Mouse (Mus musculus) heart, adult 18-20 months (tissue): ENCODE measurements around the gene Arhgap30. TPM values are rescaled to one million over a fixed set of nuclear protein-coding genes. Genes with fewer than 3 reads are reported as not detected.
A peak's percentile ranks its signal among the peaks of the same experiment; 100 is the strongest.

ENCODE experiments used
- DNase-seq, 2 experiments: peaks; one replicate each; pipeline ENCODE4 v3.0.0; 2021 to 2022; ENCODE audit warnings: mixed read lengths in 1 of 2
- long read RNA-seq, 2 experiments: library from polyadenylated mRNA; stranded (forward); transcript quantifications; one replicate each; pipeline ENCODE4 v2.0.0; 2021
- total RNA-seq, 2 experiments: library from RNA; stranded (reverse); gene quantifications; 2 replicates each; pipeline ENCODE4 v1.2.3; 2021

Arhgap30 gene
- total RNA-seq, result 1 to 10 TPM; 2.7 to 5.0 TPM
- long read RNA-seq, experiment 1, partial matches to known transcripts, result 1 of 2 reads
- long read RNA-seq, experiment 1, other reads (novel, unspliced or antisense), result 1 of 2 reads
- long read RNA-seq, experiment 2, partial matches to known transcripts, result 0 of 2 reads
- long read RNA-seq, experiment 2, other reads (novel, unspliced or antisense), result 2 of 2 reads

DNA sequence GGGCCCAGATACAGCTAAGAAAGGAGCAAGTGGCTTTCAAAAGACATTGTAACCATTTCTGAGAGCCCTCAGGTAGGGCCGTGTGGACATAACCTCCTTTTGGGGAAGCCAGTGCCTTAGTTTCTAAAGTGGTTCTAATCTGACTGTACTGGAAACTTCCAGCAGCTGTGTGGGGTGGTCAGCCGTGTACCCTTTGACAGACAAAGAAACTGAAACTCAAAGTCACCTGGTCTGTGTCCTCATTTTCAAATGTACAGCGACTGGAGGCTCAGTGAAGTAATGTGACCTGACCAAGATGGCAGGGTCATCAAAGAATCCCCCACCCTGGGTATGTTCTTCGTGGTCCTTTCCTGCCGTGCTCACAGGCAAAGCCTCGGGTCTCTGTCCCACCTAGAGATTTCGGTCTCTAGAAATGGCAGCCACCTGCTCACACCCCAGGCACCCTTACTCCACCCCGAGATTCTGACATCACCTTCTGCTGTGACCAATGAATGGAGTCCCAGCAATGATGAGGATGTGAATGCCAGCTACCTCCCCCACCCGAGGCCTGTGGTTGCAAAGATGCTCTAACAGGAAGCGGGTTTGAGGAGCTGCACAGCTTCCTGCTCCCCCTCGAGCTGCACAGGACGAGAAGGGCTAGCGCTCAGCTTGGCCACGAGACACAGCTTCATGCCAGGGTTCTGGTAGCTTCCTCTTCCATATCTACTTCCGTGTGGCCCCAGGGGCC lies at the start of gene Arhgap30:
Gene Arhgap30, plus strand, starts transcription at position 579 of the 727 bp plus-strand sequence.
- peak; percentile 34 to 87 for DNase-seq

DNA sequence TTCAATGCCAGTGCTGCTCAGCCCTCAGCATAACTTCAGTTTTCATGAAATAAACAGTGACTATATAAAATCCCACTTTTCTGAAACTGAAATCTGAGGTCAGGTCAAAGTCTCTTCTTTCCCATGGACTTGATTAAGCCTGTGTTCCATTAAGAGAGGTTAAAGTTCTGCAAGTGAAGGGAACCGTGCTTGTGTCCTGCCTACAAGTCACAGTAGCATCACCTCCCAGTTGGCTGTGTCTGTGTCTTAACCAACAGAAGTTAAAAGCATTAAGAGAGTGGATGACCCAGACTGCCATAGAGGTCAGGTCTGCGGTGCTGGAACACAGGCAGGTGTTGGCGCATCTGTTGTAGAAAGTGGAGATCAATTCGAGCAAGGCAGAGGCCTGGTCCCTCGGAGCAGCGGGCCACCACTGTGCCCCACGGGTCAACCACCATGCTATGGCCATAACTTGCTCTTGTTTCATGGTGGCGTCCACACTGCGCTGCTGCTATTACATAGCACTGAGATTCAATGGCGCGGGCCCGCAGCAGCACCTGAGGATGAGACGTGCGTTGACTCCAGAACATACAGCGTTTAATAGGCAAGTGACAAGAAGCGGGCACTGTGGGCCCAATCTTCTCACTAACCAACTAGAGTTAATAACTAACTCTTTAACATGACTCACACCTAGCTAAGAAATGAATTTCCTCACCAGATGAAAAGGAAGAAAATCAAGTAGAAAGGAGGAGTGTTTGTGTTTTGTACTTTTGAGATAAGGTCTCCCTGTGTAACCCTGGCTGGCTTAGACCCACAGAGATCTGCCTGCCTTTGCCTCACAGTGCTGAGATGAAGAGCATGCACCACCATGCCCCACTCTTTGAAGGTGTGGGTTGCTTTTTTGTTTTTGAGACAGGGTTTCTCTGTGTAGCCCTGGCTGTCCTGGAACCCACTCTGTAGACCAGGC lies 46.2 kb upstream of the Arhgap30 start:
- DNase-seq, result no peak

DNA sequence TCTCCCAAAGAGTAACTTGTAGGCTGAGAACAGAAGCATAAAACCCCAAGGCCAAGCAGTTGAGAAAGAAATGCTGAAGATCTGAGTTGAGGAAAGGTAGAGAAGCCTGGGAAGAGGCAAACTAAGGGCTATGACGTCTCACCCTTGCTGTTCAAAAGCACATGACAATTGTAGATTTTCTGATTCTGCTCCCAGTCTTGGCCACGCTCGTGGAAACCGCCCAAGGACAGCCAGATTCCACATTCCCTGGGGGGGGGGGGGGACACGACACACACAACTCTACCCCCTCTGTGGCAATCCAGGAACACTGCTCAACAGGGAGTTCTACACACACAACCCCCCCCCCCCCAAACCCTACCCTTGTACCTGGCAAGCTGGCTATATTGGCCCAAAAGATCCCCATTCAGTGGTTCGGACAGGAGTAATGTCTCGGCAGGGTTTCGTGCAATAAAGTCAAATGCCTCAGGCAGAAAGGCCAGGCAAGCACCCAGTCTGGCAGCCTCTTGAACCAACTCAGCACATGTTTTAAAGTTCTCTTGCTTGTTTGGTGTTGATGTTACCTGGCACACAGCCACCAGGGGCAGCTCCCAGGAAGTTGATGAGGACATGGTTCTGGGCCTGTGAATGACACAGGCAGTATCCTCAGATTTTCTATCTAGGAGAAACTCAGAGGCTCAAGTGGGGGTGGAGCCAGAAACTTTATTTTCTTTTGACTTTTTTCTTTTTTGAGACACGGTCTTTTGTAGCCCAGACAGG lies 44.7 kb upstream of the Arhgap30 start:
- DNase-seq, result peak in 1 of 2 experiments; percentile 32

DNA sequence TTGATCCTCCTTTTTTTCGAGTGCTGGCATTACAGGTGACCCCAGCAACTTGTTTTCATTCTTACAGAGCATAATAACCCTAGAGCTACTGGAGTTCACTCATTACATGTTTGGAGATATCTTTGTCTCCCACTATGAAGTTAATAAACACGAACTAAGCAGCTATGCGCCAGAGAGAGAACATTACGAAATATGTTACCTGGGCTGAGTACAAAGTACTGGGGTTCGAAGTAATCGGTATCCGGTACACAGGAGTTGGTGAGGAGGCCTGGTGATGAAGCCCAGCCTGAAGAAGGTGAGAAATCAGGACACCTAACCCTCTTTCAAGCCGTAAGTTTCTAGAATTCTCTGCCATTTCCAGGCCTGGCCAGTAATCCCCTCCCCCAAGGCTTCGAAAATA lies 44.0 kb upstream of the Arhgap30 start:
- no peak for DNase-seq

DNA sequence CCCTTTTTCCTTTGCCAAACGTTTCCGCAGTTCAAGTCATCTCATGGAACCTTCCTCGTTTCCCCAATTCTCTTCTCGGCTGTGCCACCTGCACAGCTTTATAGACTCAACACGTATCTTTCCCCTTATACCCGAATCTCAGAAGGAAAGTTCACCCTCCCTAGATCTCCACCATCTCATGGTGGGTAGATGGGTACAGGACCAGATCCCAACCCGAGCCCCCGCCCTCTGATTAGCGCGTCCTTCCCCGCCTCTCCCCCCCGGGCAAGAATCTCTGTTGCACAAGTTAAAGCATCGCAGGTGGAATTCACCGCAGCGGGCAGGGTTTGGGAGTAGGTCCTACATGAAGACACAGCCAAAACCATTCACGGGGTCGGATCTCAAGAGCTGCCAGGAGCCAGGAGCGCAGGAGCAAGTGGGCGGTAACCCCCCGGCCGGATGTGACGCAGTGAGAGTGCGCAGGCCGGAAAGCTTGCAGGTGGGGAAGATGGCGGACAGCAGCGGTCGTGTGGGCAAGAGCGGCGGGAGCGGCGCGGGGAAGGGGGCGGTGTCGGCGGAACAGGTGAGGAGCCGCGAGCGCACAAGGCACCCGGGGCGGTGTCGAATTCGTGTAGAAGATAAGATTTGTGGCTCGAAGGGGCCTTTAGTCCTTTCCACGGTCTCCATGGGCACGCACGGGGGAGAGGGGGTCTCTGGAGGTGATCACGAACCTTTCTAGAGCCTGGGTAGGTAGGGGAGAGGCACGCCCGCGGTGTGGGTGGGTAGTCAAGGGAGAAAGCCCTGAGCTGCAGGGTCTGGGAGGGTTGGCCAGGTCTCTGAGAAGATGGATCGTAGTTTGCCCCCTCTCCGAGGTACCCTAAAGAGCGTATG lies 43.3 kb upstream of the Arhgap30 start, which contains the start of the genes Nit1 and Pfdn2:
Gene Nit1, minus strand, starts transcription at position 422 of the 870 bp plus-strand sequence.
Gene Pfdn2, plus strand, starts transcription at position 446 of the 870 bp plus-strand sequence.
- peak; percentile 93 to 94 for DNase-seq

DNA sequence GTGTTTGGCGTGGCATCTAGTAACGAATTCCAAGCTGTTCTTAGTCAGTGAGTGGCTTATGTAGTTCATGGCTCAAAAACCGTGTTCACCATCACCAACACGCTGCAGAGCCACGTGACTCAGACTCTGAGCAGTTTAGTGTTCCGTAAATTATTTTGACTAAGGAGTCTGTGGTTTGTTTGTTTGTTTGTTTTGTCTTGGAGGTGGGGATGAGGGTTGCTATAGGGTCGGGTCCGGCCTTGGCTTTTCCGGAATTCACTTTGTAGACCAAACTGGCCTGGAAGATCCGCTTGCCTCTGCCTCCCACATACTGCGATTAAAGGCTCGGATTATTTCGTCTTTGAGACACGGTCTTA lies 42.7 kb upstream of the Arhgap30 start:
- DNase-seq, result peak in 1 of 2 experiments; percentile 31

DNA sequence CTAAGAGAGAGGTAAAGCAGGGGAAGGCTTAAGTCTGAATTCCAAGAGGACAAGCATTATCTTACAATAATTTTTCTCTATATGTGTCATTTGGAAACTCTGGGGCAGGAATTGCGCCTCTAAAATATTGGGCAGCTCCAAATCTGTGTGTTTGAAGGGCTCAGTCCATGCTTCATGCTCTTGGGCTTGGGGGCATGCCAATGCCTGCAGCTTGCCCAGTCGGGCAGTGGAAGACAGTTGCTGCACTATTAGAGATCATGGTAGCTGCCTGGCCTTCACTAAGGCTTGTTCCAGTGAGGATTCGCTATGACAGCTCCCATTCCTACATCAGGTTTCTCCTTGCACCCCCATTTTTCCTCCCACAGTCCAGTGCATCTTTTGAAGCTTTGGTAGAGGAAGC lies 40.1 kb upstream of the Arhgap30 start:
- peak; percentile 33 to 39 for DNase-seq

DNA sequence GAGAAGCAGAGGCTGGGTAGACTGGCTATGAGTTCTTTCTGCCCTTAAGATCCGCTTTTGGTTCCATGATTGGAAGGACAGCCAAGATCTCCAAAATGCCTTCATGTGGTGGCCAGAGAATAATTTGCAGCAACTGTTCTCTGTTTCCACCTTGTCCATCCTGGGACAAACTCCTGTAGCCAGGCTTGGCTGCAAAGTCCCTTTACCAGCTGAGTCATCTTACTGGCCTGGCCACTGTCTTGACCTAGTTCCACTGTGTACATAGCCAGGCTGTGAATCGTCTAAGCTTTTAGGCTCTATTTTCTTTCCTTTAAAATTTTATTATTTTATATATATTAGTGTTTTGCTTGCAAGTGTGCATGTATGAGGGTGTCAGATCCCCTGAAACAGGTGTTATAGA lies 39.5 kb upstream of the Arhgap30 start:
- DNase-seq, result peak in 1 of 2 experiments; percentile 13

DNA sequence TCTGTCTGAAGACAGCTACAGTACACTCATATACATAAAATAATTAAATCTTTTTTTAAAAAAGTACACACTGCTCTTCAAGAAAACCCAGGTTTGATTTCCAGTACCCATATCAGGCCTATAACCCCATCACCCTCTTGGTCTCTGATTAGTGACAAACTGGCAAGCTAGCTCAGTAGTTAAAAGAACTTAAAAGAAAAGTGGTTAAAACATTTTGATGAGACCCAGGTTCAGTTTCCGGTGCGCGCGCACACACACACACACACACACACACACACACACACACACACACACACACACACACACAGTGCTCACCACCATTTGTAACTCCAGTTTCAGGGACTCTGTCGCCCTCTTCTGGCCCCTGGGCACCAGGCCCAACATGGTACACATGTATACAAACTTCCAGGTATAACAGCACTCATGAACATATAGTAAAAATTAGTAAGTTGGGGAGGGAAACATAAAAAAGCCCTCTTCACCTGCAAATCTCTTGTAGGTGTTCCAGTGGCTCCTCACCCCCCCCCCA lies 32.9 kb upstream of the Arhgap30 start:
- DNase-seq, result no peak

DNA sequence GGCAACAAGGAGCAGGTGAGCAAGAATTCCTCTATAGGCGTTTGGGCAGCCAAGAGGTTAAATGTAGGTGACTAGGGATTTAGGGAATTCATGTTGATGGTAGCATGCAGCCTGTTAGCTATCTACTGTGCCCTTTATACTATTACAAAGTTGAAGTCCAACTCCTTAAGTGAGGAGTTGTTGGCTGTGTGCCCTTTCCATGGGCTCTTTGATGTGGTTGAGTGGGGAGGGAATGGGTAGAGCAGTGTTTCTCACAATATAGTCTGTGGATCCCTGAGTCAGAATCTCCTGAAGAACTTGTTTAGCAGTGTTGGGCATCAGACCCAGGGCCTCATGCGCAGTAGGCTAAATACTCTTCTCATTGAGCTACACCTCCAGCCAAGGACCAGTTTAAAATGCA lies 31.9 kb upstream of the Arhgap30 start:
- no peak for DNase-seq

DNA sequence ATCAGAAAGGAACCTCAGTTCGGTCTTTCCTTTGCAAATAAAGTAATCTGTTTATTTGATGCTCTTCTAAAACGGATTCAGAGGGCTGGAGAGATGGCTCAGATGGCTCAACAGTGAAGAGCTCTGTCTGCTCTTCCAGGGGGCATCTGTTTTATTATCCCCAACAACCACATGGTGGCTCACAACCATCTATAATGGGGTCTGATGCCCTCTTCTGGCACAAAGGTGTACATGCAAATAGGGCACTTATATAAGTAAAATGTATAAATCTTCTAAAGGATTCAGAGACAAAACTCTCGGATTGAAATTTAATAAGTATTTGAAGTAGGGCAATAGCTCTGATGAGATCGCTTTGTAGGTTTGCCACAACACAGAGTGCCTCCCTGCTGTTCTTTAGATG lies 30.3 kb upstream of the Arhgap30 start:
- DNase-seq, result peak in 1 of 2 experiments; percentile 26

DNA sequence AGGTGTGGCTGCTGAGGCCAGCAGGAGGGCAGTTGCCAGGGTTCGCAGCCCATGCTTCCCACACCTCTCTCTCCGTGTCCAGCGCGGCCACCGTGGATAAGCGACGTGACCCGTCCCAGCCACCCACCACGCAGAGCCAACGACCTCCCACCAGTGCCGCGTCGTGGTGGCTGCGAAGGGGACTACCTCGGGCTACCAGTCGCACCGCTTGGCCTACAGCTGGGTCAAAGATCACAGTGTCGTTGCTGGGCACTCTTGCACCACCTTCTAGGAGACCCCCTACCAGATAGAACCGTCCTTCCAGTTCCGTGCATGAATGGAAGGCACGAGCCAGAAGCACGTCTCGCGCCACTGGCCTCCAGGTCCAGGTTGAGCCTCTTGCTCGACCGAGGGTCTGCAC lies 28.5 kb upstream of the Arhgap30 start:
- DNase-seq, result no peak

DNA sequence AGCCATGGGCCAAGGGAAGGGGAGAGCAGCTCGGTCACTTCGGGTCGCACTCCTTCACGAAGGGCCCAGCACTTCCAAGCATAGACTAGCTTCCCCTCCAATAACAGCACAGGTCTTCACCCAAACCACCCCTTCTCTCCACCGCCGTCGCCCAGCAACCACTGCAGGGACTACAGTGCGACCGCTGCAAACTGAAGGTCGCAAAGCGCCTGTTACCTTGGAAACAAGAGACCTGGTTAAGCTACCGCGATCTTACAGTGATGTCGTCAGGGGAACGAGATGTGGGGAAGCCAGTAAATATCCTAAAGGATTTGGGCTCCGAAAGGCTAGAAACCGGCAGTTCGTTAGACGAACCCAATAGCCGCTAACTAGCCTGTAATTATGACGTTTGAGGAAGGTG lies 28.1 kb upstream of the Arhgap30 start, which contains the start of gene Klhdc9:
Gene Klhdc9, minus strand, starts transcription at position 143 of the 400 bp plus-strand sequence.
- peak; percentile 78 to 82 for DNase-seq

DNA sequence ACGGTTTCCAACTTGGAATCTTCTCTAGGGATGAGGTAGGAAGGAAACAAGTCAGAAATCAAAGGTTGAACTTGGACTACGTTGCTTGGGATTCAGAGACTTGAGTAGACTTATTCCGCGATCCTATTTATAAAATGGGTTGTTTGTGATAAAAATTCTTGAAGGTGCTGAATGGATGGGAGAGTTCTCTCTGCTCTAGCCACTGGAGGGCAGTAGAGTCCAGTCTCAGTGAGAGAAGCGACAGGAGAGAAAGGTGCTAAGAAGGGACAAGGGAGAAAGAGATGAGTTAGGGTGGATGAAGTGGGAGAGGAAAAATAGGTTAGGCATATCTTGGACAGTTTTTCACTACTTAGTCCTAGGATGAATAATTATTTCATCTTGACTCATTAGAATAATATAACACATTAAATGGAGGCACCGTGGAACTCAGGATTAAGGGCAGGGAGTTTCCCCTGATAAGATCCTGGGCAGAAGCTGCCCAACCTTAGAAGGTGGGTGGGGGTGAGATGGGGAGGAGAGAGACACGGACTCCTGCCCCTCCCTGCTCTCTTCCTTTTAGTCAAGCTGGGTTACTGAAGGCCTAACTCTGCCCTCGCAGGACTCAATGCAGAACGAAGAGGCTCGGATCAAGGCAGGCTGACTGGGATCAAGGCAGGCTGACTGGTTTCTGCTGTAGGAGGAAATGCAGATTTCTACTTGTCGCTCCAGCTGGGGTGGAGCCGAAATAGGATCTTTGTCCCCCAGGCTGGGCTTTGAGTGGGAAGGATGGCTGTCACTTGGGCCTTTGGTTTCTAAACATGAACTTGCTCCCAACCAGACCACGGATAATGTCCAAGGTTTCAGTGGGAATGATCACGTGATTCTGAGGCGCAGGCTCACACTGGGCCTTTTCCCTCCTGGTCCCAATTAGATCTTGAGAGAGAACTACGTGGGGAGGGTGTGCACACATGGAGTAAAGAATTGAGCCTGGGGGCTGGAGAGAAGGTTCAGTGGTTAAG lies 27.3 kb upstream of the Arhgap30 start:
- DNase-seq, result peak; percentile 75 to 80

DNA sequence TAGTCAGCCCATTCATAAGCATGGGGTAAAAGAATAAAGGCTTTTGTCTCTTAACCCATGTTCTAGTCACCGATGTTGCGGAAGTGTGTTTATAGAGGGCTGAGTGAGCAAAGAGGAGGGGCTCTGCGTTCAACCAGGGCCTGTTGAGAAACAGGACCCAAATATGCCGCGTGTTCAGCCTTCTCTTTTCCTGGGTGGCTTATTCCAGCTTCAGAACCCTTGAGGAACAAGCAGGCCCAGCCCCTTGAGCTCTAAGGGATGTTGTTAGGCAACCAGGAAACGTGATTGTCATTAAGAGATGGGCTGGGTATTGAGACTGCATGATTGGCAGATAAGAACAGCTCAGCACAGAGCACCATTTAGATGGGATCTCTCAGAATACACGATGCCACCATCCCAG lies 22.8 kb upstream of the Arhgap30 start:
- DNase-seq, result peak in 1 of 2 experiments; percentile 27

DNA sequence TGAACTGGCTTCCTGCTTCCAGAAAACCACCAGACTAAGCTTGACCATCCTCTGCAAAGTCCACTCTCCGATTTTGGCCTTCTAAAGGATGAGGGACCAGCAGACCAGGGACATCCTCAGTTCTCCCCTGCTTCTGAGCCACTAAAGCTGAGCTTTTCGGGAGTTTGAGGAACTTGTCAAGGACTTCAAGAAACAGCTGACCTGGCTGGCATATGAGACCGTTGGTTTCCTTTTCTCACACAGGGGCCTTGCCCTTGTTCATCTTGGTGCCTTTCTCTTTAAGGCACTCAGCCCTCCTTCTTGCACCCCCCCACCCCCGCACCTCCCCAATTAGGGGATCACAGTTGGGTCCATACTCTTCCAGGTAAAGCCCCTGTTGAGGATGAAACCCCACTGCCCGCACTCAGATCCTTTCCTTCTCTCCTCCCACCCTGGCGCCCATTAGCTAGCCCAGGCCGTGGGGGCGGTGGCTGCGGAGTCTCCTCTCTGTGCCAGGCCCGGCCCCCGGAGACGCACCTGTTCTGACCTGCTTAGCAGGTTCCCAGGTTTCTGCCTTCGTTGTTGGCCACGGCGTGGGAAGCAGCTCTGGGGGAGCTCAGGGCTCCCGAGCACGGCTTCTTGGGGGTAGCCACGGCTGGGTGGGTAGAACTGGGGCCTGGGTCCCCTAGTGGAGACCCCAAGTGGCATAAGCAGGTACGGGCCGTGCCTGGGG lies 18.8 kb upstream of the Arhgap30 start, which contains the start of gene Nectin4:
Gene Nectin4, plus strand, starts transcription at position 255 of the 712 bp plus-strand sequence.
- peak in 1 of 2 experiments; percentile 39 for DNase-seq

DNA sequence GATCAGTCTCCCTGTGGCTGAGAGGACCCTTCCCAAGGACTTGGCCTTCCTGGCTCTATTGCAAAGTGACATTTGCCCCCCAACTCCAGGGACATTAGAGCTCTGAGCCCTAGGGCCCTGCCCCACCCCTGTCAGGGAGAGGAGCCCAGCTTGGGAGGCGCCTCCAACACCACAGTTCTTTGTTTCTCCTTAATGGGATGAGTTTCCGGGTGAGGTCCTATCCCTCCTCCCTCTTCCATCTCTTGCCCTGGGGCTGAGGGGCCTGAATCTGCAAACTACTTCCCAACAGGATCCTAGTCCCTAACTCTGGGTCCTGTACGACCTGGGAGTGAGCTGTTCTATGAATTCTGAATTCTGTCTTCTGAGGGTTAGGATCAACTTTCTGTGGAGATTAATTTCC lies 15.9 kb upstream of the Arhgap30 start:
- no peak for DNase-seq

DNA sequence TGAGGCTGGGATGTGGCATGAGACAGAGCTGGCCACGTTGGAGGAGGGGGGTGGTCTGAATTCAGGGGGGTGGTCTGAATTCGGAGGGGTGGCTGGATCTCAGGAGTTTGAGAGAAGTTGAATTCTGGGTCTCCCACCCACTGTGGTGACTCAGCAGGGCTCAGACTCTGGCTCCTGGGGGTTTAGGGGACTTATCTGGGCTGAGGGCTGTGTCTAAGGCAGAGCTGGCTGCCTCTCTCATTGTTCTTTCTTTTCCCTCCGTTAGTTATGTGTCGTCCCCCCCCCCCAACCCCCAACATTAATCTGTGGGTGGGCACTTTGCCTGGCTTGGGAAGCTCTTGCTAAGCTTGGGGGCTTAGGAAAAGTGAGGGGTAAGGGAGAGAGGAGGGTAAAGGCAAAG lies 14.8 kb upstream of the Arhgap30 start:
- DNase-seq, result no peak
